Comparison of ENCODE assay signal across 24 mouse cellular contexts in the genomic region with DNA sequence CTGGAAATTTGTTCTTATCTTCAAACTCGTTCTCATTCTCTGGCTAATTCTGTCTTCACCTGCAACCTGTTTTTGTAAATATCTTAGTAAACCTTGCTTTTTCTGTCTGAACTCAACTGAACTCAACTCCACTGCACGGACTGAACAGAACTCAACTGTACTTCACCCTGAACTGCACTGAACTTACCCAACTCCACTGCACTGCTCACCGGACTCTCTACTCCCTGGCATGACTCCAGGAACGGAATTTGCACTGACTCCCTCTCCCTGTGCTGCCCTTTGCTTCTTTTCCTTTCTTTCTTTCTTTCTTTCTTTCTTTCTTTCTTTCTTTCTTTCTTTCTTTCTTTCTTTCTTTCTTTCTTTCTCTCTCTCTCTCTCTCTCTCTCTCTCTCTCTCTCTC.
DNase-seq lines count a peak whose midpoint lies in the region; ATAC-seq and TF ChIP-seq lines count a peak whose summit lies in the region.
"Had no signal": no experiment of that assay in that cellular context is flagged by ENCODE, and none has a peak within 500 bp of the region (broad histone marks: within the 10 kb centered on the region; RNA-seq: fewer than 3 reads in every experiment).

No protein-coding gene starts in this region.

- 63% methylated on average over 4 of the region's 4 CpGs for WGBS in kidney, adult 2 months
- 57% methylated on average over 4 of the region's 4 CpGs for WGBS in liver, postnatal 0 days (ENCODE audit: insufficient replicate concordance)
- 69% methylated on average over 4 of the region's 4 CpGs for WGBS in liver, embryonic 11.5 days

- no peaks in the 10 kb centered on the region for H3K9me3 ChIP-seq in liver, postnatal 0 days (ENCODE audit: low read length)
- no peaks in the 10 kb centered on the region for H3K9me3 ChIP-seq in liver, embryonic 11.5 days (ENCODE audit: control insufficient read depth, low read length)
- H3K9me3 ChIP-seq: embryonic facial prominence, embryonic 12.5 days; embryonic facial prominence, embryonic 15.5 days; hindbrain, embryonic 10.5 days; hindbrain, embryonic 13.5 days had no signal

- TF ChIP-seq POLR2A in kidney, adult 2 months (IDR thresholded peaks at IDR 0.05; ENCODE audit: low read depth, low read length) = no peak

- no peak for TF ChIP-seq CTCF in kidney, adult 2 months (conservative IDR thresholded peaks at IDR 0.05; ENCODE audit: insufficient read depth, insufficient read length, low read depth, low read length)
- no peak for TF ChIP-seq CTCF in liver, postnatal 0 days (IDR thresholded peaks at IDR 0.05; ENCODE audit: low read depth)

- intact Hi-C loops in left cerebral cortex, postnatal 4 days (cut with DNase I) = no loop called here

- H3K36me3 ChIP-seq in kidney, adult 2 months (ENCODE audit: control insufficient read depth, insufficient read depth, low read length) = no peaks in the 10 kb centered on the region
- H3K36me3 ChIP-seq in liver, postnatal 0 days (replicated peaks; ENCODE audit: insufficient read depth, low read length) = no peaks in the 10 kb centered on the region
- H3K36me3 ChIP-seq in liver, embryonic 11.5 days (ENCODE audit: control insufficient read depth, insufficient read depth, low read length) = no peaks in the 10 kb centered on the region
- H3K36me3 ChIP-seq: embryonic facial prominence, embryonic 12.5 days; embryonic facial prominence, embryonic 15.5 days; hindbrain, embryonic 10.5 days; hindbrain, embryonic 13.5 days had no signal

- TF ChIP-seq EP300 in liver, postnatal 0 days (IDR thresholded peaks at IDR 0.05; ENCODE audit: low read depth) = no peak

- no peak for ATAC-seq in liver, postnatal 0 days
- no peak for ATAC-seq in liver, embryonic 11.5 days (replicated peaks; ENCODE audit: low FRiP score)
- ATAC-seq: activated CD4-positive, CD25-positive, alpha-beta regulatory T cell, adult 4 months; forebrain, embryonic 14.5 days; forebrain, postnatal 0 days had no signal

- H3K4me1 ChIP-seq in kidney, adult 2 months (ENCODE audit: control insufficient read depth, insufficient read depth, low read length) = no peaks in the 10 kb centered on the region
- no peaks in the 10 kb centered on the region for H3K4me1 ChIP-seq in liver, postnatal 0 days (ENCODE audit: insufficient read depth)
- H3K4me1 ChIP-seq in liver, embryonic 11.5 days (replicated peaks; ENCODE audit: control insufficient read depth, insufficient read depth, low read length) = no peaks in the 10 kb centered on the region
- H3K4me1 ChIP-seq: embryonic facial prominence, embryonic 12.5 days; embryonic facial prominence, embryonic 15.5 days; hindbrain, embryonic 10.5 days; hindbrain, embryonic 13.5 days had no signal

- no peaks in the 10 kb centered on the region for H3K27me3 ChIP-seq in kidney, adult 2 months (replicated peaks; ENCODE audit: control insufficient read depth, insufficient read depth, low read length)
- H3K27me3 ChIP-seq in liver, postnatal 0 days (ENCODE audit: insufficient read depth, low read length) = no peaks in the 10 kb centered on the region
- no peaks in the 10 kb centered on the region for H3K27me3 ChIP-seq in liver, embryonic 11.5 days (replicated peaks; ENCODE audit: control insufficient read depth, insufficient read depth, low read length)
- H3K27me3 ChIP-seq: embryonic facial prominence, embryonic 12.5 days; embryonic facial prominence, embryonic 15.5 days; hindbrain, embryonic 13.5 days had no signal

- no peak overlapping the region for H3K27ac ChIP-seq in kidney, adult 2 months (ENCODE audit: insufficient read depth, low read depth, low read length)
- H3K27ac ChIP-seq in liver, postnatal 0 days (ENCODE audit: low read depth) = no peak overlapping the region
- H3K27ac ChIP-seq in liver, embryonic 11.5 days (ENCODE audit: low read depth, low read length) = no peak overlapping the region
- H3K27ac ChIP-seq: embryonic facial prominence, embryonic 12.5 days; embryonic facial prominence, embryonic 15.5 days; gastrocnemius, adult 2 months; hindbrain, embryonic 10.5 days; hindbrain, embryonic 13.5 days had no signal

- no peak overlapping the region for H3K4me2 ChIP-seq in liver, postnatal 0 days (ENCODE audit: low read depth, low read length)
- H3K4me2 ChIP-seq in liver, embryonic 11.5 days = no peak overlapping the region
- H3K4me2 ChIP-seq: embryonic facial prominence, embryonic 12.5 days; embryonic facial prominence, embryonic 15.5 days; heart, embryonic 11.5 days; hindbrain, embryonic 13.5 days had no signal

- DNase-seq in adrenal gland, postnatal 10 days = peak; percentile 1
- DNase-seq in adrenal gland, adult 18-20 months (ENCODE audit: low spot score in 2 of 2) = no peak
- DNase-seq in kidney, adult 2 months = peak; percentile 57
- DNase-seq in kidney, postnatal 4 days = no peak
- peak; percentile 13 for DNase-seq in liver, postnatal 0 days
- DNase-seq in liver, embryonic 11.5 days (ENCODE audit: low spot score) = no peak
- DNase-seq in kidney, postnatal 36 days = peak; percentile 45 to 68
- no peak for DNase-seq in left cerebral cortex, postnatal 4 days
- DNase-seq: adrenal gland, postnatal 14 days; cerebellum, adult 11 months; cerebellum, adult 2 months; cerebellum, adult 9-11 months; cerebellum, postnatal 25 days; forebrain, postnatal 0 days; gastrocnemius, adult 2 months; gastrocnemius, postnatal 14 days; heart, adult 11 months had no signal

- no peak overlapping the region for H3K4me3 ChIP-seq in kidney, adult 2 months (ENCODE audit: insufficient read depth, low read depth, low read length)
- H3K4me3 ChIP-seq in liver, postnatal 0 days (ENCODE audit: low read depth, low read length) = no peak overlapping the region
- no peak overlapping the region for H3K4me3 ChIP-seq in liver, embryonic 11.5 days (ENCODE audit: low read depth, low read length)
- H3K4me3 ChIP-seq: embryonic facial prominence, embryonic 12.5 days; embryonic facial prominence, embryonic 15.5 days; gastrocnemius, adult 2 months; hindbrain, embryonic 10.5 days; hindbrain, embryonic 13.5 days had no signal

- no peak overlapping the region for H3K9ac ChIP-seq in liver, postnatal 0 days (replicated peaks)
- no peak overlapping the region for H3K9ac ChIP-seq in liver, embryonic 11.5 days (ENCODE audit: low read depth, low read length)
- H3K9ac ChIP-seq: embryonic facial prominence, embryonic 12.5 days; embryonic facial prominence, embryonic 15.5 days; forebrain, postnatal 0 days; hindbrain, embryonic 13.5 days had no signal

Comparison
In these comparisons a context has a peak if more than half of its experiments do, and no peak if none do; other contexts are left out.
1. DNase-seq: peak in adrenal gland, postnatal 10 days (single experiment), kidney, adult 2 months (single experiment), liver, postnatal 0 days (single experiment) and kidney, postnatal 36 days (2 of 2); none in adrenal gland, adult 18-20 months (0 of 2), kidney, postnatal 4 days (0 of 2), liver, embryonic 11.5 days (single experiment) and left cerebral cortex, postnatal 4 days (single experiment).